Mouse (Mus musculus) brain, adult 2 months (tissue): ENCODE measurements at regions not wholly inside any gene's neighbourhood (a gene's known extent, or its start where the extent isn't known, plus 50 kb on each side); places are given as distances from the start of the nearest gene placed in this dataset.
A peak's percentile ranks its signal among the peaks of the same experiment; 100 is the strongest.
"Not testable (repeated sequence)": the region's sequence is repeated elsewhere in the genome, so short reads cannot be mapped to it uniquely, and the experiment has no call there.

Source experiments
- DNase-seq: peaks from one replicate; pipeline ENCODE4 v3.0.0; 2011; ENCODE audit warnings: low read depth, low spot score

DNA sequence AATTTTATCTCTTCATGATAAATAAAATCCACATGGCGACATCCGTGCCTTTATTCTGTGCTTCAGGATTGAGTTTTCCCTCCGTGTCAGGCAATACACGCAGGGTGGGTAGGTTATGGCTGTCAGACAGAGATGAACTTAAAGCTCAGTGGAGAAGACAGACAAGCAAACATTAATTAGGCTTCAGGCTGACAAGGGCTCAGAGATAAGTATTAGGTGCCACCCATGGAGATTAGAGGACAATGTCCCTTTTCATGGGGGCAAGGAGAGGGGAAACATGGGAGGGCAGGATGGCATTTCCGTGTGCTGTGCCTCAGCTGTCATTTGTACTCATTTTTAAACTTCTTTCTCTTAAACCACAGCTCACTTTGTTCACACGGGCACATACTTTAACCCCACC, 381.0 kb downstream of the Kif2b start:
- DNase-seq: no peak

DNA sequence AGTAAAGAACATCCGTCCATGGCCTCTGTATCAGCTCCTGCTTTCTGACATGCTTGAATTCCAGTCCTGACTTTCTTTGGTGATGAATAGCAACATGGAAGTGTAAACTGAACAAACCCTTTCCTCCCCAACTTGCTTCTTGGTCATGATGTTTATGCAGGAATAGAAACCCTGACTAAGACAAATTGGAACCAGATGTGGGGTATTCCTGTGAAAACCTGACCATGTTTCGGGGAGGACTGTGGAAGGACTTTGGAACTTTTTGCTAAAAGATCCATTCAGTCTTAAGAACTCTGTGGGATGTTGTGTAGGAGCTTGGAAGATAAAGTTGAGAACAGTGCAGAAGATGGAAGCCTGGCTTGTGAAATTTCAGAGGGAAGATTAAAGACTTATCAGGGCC, 410.0 kb downstream of the Kif2b start:
- DNase-seq: not testable (repeated sequence)

DNA sequence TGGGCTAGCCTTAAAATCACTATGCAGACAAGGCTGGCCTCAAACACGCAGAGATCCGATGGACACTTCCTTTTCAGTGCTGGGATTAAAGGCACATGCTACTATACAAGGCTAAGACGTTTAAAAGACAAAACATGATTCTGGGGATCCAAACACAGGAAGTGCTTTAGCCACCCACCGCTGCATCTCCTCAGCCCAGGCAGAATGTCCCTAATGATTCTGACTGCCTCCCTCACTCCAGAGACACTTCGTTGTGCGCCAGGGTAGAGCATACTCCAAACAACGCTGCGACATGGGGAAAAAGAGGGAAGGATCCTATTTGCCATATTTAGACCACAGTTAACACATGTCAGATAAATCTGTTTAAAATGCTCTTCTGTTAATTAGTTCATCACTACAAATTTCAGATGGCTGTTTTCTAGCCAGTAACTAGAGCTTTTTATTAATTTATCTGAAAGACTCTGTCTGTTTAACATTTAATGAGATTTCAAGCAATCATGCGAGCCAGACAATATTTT, 443.5 kb downstream of the Kif2b start:
- peak; percentile 8 for DNase-seq

DNA sequence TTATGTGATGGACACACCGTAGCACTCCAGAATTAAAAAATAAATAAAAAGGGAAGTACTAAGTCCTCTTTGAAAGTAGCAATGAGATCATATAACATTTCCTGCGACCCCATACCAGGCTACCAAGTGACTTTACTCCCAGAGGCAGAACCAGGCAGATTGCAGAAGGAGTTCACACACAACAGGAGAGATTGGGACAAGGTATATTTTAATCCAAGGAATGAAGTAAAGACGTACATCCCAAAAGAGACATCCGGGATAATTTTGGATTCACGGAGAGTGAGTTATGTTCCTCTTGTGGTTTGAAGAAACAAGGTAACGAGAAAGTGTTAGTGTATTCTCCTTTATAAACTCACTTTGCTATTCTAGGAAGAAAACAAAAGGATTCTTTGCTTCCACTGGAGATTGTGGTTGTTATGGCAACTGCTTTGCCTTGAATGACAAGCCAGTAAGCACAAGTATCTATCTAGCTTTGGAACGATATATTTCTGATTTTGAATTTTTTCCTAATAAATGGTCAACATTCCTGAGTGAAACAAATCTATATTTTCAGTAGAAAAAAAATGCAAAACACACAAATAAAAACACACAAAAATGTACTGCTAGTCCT, 444.5 kb downstream of the Kif2b start:
- peak; percentile 28 for DNase-seq

DNA sequence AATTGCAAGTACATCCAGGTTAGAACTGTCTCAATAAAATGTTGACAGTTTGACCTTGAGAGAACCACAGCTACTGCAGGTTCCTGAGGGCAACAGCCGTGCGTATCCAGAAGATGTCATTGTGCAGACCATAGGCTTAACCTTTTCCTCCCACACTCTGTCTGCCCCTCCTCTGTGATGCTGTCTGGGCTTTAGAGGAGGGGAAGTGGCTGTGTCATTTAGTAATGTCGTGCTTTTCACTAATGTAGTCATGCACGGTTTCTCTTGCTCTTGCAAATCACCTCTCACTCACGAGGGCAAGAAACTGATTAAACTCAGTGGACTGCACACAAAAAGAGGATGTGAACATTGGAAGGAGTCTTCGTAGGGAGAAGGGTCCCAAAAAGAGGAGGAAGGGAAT, 443.8 kb upstream of the Tom1l1 start:
- no peak for DNase-seq

DNA sequence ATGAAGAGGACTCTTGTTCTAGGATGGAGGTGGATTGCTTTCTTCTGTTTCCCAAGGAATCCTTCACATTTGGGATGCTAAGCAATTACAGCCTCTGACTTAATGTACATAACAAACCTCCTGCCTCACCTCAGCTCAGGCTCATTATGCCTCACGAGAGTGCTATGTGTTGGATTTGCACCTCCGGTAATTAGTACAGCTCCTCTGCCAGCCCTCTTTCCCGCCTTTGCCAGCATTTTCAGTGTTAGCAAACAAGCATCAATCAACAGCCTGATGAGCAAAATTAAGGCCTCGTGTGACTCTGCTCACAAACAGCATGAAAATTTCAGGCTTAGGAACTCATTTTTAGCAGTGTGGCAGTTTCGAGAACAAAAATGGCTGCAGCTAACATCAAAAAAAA, 410.0 kb upstream of the Tom1l1 start:
- peak; percentile 26 for DNase-seq

DNA sequence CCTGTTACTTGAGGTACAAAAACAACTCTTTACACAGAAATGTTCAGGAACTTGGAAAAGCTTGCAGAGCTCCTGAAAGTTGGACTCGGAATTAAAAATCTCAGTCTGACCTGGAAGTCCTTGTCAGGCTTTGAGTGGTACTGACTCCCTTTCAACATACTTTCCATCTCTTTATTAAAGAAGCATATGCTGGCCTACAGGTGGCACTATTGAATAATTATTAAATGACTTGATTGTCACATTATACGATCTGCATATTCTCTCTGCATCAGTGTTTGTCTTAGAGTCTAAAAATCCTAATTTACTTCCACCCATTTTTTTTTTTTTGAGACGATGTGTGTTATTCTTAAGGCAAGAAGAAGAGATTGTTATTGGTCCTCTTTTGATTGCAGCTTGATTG, 409.4 kb upstream of the Tom1l1 start:
- DNase-seq: no peak

DNA sequence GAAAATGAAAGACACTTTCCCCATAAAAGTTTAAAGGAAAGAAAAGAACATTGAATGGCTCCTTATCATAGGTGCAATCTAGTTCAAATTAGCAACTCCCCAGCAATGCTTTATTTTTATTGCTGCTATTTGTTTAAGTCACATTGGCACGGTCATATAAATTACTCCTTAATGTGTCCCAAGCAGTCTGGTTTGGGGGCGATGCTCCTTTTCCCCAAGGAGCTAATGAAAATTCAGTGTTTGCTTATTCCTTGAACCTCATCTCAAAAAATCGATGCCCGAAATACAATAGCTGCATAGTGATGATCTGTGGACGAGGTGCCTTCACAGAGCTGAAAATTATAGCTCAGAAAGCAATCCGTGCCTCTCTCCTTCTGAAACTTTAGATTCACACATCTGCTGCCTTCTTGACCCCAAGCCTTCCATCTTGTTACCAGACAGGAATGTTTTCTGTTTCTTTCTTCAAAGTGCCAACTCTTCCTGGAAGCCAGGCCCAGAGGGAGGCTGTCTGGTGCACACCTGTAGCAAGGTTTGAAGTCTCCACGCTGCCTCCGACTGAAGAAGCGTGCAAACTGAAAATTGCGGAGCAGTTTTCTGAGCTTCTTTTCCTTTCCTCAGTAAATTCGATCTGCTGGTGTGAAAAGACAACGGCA, 408.0 kb upstream of the Tom1l1 start:
- DNase-seq: no peak

DNA sequence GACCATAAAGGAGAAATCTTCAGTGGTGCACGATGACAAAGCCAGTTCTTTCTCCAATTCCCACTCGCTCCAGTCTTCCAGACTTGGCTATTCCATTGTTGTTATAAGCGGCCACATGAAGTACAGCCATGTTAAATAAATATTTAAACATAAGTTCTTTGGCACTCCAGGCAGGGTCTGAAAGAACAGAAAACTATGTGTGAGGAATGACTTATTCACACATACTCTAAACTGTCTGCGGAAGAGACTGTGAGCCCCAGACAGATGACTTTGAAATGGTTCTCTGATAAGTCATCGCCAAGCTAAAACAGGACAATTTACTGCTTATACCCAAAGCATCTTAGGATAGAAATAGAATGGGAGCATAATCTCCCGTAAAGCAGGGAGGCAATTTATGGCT, 377.2 kb upstream of the Tom1l1 start:
- no peak for DNase-seq

DNA sequence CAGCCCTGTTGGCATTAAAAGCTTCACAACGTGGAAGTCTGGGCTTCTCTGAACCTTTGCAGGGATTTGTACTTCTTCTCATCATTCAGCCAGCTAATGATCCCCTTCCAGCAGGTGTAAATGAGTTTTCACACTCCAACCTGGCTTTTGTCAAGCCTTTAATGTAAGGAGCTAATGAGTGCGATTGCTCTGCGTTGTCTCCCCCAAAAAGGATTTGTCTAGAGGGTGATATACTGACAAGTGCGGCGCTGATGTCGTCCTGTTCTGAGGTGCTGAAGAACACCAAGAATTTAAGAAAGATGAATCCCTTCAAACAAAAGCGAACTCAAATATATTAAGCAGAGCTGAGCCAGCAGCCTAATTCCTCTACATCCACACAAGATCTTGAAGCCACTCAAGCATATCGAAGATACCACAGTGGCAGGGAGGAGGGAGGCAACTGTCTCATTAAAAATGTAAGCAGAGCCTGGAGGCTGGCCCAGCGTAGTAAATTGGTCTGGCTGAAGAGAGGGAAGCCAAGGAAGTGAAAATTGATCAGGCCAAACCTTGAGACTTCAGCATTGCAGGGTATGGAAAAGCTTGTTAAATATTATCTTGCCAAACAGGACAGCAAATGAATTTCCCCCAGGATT, 368.9 kb upstream of the Tom1l1 start:
- peak; percentile 8 for DNase-seq

DNA sequence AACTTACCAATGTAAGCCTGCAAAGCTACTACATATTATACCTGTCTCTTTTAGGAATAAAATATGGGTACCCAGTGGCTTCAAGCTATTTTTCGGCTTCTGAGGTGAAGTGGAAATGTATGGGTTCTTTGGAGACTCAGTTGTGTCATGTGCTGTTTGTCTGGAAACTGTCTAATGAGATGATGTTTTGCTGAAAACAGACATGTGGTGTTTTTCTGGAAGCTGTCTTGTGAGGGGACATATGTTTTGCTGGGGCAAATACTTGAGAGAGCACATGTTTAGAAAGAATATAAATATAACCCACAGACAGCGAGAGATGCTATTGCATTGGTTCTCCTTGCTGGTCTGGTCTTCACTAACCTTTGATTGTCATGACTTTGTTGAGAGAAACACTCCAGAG, 365.2 kb upstream of the Tom1l1 start:
- no peak for DNase-seq

DNA sequence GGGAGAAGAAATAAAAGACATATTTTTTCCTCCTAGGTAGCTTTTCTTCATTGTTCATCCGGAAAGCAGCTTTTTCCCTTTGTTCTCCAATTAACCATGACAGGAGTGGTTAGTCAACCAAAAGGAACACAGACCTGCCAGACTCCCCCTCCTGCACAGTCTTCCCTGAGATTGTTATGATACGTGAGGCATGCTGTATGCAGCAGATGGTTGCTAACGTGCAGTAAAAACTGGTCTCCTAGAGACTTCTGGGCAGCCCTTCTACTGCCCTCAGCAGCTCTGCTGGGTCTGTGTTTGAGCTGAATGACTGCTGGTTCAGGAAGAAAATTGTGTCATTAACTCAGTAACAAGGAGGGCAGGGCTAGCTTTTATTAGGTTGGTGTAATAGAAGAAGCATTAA, 363.5 kb upstream of the Tom1l1 start:
- peak; percentile 17 for DNase-seq

DNA sequence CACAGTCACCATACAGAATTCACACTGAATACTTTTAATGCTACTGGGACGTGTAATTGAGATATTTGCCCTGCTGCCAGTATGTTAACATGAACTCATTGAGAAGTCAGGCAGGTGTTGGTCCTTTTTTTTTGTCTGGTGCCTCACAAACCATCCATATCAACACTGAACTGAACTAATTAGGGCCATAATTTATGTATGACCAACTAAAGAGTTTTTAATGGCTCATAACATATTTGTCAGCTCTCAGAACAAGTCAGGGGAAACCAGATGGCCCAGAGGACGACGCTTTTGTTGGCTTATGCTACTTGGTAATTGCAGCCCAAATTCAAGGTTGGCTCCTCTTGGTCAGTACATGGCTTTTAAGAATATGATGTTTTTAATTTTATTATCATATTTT, 353.3 kb upstream of the Tom1l1 start:
- no peak for DNase-seq
